Mouse (Mus musculus) G1E-ER4 (cell line): ENCODE results near the gene Atrnl1. TPM values are rescaled to one million over a fixed set of nuclear protein-coding genes. Genes with fewer than 3 reads are reported as not detected.

Source experiments
- GATA1 ChIP-seq: IDR thresholded peaks from one replicate; pipeline ENCODE4 v1.8.0; 2012; ENCODE audit warnings: low read length, inconsistent platforms
- polyA plus RNA-seq: library from polyadenylated mRNA; stranded (reverse); fragments of >175 nt; gene quantifications from 2 replicates; pipeline ENCODE4 v1.2.3, GENCODE M21; 2012

Gene Atrnl1
- polyA plus RNA-seq, 1 experiment: 0.65 TPM

DNA sequence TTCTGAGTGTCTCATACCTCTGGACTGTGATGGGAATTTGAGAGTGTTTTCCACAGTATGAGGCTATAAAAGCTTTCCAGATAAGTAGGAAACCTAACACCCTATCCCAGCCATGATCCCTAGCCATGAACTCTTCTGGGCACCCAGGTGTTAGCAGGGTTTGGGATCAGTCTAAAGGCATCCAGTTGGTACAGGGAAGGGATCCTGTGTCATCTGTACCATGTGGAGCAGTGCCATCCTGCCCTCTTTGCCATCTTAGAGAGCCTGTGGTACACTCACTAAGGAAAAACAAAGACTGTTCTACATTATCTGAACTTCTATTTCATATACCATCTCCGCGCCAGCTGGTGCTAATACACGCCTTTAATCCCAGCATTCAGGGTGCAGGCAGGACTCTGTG lies 499.7 kb downstream of the Atrnl1 start:
- no peak for TF ChIP-seq GATA1

DNA sequence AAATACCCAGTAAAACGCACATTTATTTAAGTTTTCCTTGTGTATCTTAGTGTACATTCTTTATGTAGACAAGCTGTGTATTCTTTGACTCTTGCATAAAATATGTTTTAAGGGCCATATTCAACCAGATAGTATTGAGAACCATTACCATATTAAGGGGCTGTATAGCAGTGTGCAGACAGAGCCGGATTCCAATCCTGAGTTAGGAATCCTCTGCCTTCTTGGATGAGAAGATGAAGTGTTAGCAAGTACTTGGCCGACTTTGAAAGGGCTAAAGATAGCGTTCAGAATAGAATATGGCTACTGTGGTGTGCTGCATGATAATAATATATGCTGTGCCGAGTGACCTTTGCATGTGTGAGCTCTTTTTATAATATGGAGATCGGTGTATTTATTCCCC lies 500.5 kb downstream of the Atrnl1 start:
- no peak for TF ChIP-seq GATA1

DNA sequence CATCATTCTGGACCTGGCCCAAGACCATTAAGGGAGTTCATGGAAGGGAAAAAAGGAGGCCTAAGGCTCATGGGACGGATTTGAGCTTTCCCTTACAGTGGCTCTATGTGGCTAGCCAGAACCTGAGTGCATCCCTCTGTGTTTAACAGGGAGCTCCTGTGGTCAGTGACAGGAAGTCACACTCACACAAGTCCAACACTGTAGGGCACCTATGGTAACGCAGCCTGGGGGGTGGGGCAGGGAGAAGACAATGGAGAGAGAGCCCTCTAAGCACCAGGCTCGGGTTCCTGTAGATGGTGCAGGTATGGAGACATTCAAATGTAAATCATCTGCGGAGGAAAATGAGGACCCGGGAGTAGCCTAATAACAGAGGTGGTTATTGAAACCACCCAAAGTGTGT lies 501.3 kb downstream of the Atrnl1 start:
- TF ChIP-seq GATA1: no peak

DNA sequence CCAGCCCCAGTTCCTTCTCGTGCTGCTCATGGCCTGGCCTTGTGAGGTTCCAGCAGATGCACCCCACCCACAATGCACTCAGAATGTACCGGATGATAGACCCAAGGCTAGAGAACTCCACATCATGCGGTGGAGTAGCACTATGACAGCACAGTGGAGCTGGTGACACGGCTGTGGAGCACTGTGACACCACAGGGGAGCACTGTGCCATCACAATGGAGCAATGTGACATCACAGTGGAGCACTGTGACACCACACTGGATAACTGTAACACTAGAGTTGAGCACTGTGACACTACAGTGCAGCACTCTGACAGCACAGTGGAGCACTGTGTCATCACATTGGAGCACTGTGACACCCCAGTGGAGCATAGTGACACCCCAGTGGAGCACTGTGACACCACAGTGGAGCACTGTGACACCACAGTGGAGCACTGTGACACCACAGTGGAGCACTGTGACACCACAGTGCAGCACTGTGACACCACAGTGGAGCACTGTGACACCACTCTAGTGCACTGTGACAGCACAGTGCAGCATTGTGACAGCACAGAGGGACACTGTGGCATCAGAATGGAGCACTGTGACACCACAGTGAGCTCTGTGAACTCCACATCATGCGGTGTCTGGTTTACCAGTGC lies 502.4 kb downstream of the Atrnl1 start:
- no peak for TF ChIP-seq GATA1

DNA sequence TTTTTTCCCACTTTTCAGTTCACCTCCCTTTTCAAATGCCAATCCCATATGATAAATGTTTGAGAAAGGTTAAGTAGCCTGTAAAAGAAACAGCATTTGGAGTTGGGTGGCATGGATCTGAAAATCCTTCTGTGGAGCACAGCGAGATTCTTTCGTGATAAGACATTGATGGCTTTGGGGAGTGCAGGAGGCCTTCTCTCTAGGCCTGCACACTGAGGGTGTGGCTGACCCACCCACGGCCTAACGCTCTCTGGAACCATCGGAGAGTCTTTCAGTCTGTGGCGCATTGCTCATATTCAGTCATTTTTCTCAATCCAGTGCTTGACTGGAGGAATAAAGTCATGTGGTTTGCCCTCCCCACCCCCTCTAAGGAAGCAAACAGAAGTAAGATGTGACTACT lies 506.8 kb downstream of the Atrnl1 start:
- no peak for TF ChIP-seq GATA1

DNA sequence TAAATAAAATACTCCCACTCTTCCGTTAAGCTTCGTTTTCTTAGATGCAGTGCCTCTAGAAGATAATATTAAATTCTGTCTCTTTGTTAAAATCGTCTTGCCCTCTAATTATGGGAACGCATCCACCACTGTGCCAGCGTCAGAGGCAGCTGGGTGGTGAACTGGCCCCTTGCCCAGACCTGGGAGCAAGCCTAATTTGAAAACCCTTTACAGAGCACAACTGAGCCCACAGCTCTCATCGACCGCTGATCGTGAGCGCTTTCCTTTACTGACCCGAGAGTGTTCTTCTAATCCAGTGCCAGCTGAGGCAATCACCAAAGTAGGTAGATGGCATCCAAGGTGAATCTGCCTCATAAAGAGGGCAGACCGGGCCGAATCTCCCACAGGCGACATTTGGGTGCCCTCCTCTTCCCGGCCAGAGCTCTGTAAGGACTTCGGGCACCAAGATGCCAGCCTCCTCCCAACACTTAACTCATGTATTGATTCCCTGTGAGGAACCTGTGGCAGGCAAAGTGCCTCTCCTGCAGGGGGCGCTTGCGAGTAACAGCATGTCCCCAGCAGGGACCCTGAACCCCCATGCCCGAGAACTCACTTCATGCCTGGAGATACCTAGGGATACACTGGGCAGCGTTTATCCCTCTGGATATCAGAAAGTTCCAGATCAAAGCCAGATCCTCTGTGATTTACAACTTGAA lies 507.5 kb downstream of the Atrnl1 start:
- TF ChIP-seq GATA1: no peak

DNA sequence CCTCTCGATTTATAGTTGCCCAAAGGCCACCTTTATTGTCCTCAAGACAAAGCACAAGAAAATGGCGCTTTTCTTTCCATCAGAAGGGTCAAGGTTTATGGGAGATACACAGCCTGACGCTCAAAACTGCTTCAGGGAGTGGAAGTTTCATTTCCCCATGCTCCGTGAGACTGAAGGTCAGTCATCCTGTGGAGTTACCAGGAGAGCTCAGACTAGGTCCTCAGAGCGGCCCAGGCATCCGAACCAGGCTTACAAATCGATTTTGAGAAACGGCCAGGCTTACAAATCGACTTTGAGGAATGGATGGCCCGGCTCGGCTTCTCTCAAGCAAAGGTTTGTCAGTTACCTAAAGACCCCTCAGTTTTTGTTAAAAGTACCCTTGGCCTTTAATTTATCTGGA lies 508.0 kb downstream of the Atrnl1 start:
- no peak for TF ChIP-seq GATA1

DNA sequence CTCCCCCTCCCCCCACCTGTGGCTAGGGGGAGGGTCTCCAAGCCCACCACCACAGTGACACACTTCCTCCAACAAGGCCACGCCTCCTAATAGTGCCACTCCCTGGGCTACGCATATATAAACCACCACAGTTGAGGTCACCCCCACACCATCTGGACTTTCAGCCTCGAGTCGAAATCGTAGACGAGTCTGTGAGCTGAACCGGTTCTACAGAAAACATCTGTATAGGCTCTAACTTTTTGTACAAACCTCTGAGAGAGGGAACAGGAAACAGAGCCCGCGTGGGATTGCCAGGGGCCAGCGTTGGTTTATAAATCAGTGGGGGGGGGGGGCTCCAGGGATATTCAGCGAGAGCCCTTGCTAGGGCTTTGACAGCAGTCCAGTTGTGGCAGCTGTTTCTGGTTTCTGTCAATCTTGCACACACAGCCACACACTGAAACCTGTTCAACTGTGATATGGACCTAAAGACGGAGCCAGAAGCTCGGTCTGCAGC lies 508.9 kb downstream of the Atrnl1 start:
- no peak for TF ChIP-seq GATA1

DNA sequence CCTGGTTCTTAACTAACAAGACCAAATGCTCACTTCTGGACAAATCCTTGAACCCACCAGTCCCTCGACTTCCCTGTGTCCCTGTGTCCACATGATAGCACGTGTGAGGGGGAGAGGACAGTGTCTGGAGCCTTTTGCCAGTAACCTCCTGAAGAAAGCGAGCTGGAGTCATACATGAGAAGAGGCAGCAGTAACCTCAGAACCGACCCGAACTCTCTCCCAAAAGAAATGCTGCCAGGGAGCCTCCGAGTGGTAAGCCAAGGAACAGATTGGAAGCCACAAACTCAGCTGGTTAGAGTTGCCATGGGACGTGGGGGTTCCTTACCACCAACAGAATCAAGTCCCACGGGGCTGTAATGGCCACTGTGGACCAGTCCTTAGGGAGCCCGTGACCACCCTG lies 509.8 kb downstream of the Atrnl1 start:
- no peak for TF ChIP-seq GATA1

DNA sequence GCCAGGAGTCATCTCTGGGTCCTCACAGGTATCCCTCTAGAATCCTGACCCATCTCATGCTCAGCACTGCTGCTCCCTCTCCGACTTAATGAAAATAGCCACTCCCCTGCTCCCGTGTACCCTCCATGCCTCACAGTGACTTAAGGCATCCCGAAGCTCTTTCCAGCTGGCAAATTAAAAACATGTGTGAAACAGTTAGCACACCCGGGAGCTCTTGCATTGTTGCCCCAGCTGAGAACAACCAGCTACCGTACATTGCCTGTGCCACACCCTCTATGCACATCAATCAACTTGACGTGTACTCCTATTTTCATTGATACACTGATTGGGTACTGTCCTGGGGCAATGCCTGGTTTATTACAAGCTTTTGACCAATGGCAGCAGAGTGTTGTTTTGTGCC lies 510.8 kb downstream of the Atrnl1 start:
- TF ChIP-seq GATA1: no peak

DNA sequence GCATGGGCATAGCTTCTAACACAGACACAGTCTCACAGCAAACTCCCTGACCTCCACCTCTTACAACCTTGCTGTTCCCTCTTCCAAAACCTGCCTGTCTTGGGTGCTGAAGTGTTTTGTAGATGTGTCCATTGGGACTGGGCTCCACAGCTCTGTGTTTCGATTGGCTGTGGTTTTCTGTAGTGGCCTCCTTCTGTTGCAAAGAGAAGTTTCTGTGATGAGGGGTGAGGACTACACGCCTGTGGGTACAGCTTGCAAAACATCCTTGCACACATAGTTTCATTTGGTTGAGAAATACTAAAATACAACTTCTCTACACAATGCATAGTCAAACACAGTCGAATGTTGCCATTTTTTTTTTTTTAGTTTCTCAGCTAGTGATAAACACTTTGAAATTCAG lies 512.8 kb downstream of the Atrnl1 start:
- TF ChIP-seq GATA1: no peak

DNA sequence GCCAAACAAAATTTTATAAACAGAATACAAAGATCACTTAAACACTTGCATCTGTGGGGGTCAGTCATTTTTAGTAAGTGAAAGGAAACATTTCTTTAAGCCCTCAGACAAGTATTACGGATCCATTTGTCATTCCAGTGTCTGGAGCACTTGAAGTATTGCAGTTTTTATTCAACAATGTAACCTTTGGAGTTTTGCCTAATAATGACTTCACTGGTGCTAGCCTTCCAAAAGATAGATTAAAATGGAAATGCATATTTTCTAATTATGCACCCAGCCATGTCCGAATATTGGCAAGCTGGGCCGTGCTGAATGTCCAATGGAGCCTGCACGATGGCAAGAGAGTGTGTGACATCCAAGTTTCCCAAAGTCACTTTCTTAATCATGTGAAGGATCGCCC lies 513.7 kb downstream of the Atrnl1 start:
- TF ChIP-seq GATA1: no peak

DNA sequence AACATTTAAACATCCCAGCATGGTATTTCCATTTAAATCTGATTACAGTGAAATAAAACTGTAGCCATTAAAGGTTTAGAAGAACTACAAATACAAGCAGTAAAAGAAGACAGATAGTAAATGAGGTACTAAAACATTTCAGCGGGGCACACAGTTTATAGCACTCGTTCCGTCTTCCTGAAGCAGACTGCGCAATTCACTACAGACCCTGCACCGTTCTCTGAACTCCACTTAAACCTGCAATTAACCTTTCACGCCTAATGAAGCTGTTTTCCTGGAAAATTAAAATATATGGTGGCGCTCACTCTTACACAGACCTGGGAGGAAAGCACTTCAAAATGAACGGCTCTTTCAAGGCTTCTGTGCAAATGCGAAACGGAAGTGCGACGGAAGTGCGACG lies 514.2 kb downstream of the Atrnl1 start:
- TF ChIP-seq GATA1: no peak

DNA sequence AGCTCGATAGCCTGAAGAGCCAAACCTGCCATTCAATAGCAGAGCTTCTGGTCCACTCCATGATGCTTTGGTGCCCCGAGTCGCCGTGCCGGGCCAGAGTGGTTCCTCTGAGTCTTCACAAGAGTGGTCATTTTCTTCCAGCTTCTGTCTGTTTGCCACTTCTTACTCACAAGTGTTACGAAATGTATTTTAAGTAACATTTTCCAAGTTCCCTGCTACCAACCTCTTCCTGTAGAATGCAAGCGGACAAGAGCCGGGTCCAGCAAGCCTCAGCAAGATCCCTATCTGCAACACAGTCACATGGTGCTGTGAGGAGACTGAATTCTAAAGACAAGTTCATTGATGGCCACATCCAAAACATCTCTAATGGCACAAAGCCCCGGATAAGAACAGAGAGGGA lies 521.1 kb downstream of the Atrnl1 start:
- TF ChIP-seq GATA1: no peak

DNA sequence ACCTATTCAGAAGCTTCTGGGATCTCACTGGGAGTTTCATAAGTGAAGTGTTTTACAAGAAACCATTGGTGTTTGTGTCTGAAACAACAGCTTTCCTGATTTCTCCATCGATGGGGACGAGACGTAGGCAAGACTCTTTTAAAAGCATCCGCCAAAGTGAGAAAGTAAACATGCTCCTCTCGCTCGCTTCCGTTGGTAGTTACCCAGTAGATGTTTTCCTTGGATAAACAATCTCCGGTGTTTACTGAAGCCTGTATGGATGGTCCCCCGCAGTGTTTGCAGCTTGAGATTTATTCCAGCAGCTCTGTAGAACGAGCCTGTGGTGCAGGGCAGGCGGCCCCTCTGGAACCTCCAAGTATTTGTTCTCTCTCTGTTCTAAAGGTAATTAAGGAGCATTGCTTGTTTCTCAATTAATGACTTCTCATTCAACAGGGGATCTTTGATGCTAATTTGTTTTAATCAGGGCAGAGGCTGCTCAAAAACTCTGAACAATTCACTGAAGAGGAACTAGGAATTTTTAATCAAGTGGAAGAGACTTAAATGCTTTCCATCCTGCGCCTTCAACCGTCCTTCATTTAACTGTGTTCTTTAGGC lies 529.5 kb downstream of the Atrnl1 start:
- TF ChIP-seq GATA1: no peak

DNA sequence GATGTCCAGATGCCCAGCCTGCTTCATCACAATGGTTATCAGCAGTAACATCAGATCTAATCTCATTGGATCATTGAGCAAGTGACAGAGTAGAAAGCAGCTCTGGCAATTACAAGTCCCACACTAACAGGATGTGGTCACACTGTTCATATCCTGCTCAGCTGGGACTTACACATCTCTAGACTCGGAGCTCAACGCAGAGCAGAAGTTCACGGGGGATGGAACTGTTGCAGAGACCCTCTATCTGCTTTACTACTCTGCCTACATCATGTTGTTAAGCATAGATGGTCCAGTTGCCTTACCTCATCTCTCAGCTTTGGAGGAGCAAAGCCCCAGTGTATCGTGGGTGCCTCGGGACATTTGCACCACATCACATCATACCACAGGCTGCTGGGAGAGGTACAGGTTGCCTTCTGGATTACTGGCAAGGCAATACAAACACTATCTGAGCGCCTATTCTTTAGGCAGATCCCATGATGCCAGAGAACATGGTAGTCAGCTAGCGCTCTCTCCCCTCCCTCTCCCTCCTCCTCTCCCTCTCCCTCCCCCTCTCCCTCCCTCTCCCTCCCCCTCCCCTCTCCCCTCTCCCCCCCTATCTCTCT lies 533.1 kb downstream of the Atrnl1 start:
- TF ChIP-seq GATA1: no peak

DNA sequence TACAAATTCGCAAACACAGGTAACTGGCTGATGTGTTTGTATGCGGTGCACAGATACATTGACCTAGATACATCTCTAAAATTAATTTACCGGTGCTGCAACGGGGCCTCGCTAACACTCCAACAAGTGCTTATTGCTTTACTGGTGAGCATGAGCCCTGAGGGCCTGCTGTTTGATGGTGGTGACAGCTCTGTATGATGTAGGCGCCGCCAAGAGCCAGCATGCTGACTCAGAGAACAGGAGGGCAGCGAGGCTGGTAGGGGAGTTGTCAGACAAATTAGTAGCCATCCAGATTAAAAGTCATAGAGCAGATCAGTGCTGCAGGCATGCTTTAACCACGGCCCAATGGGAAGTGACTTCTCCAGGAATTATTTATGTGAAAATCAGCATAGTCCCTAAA lies 534.7 kb downstream of the Atrnl1 start:
- no peak for TF ChIP-seq GATA1

DNA sequence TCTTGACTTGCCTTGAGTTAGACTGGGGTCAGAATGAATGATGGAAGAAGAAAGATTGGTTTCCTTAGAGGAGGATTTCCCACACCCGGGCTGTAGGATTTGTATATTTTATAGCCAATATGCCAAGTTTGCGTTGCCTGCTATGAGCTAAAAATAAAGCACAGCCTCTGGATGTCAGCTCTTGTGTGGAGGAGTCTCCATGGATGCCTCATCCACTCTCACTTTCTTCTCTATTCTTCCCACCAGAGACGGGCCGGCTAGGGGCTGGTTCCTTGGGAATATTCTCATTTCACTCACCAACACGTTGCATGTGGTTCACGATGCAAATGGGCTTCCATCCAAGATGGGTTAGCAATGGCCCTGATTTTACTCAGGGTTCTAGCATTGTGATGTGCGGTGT lies 540.4 kb downstream of the Atrnl1 start:
- TF ChIP-seq GATA1: no peak
